Mouse (Mus musculus): ENCODE data around the gene Tspyl2.
"Not testable (repeated sequence)": the region's sequence is repeated elsewhere in the genome, so short reads cannot be mapped to it uniquely, and the experiment has no call there.

The Tspyl2 gene

DNA sequence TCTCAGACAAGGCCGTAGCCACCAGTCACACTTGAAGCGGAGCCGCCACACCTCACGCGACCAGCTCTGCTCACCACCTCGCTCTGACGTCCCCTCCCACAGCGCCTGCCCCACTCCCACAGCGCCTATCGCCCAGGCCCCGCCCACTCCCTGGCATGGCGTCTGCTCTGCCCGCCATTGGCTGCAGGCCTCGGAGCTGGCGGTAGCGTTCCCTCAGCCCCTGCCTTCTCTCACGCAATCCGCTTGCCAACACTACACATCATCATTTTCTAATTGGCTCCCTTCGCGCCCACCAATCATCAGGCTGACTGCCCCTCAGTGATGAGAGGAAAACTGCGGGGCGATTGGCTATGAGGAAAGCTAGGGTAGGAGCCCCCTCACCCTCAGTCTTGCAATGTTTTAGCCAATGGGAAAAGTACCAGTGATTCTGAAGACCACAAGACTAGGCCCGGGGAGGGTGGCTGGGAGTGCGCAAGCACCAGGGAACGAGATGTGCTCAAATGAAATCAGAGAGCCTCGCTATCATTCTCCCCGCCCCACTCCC, at the start of gene Tspyl2:
Gene Tspyl2, minus strand, starts transcription at position 68 of the 544 bp plus-strand sequence.
- DNase-seq, result peak; percentile 87 to 91

DNA sequence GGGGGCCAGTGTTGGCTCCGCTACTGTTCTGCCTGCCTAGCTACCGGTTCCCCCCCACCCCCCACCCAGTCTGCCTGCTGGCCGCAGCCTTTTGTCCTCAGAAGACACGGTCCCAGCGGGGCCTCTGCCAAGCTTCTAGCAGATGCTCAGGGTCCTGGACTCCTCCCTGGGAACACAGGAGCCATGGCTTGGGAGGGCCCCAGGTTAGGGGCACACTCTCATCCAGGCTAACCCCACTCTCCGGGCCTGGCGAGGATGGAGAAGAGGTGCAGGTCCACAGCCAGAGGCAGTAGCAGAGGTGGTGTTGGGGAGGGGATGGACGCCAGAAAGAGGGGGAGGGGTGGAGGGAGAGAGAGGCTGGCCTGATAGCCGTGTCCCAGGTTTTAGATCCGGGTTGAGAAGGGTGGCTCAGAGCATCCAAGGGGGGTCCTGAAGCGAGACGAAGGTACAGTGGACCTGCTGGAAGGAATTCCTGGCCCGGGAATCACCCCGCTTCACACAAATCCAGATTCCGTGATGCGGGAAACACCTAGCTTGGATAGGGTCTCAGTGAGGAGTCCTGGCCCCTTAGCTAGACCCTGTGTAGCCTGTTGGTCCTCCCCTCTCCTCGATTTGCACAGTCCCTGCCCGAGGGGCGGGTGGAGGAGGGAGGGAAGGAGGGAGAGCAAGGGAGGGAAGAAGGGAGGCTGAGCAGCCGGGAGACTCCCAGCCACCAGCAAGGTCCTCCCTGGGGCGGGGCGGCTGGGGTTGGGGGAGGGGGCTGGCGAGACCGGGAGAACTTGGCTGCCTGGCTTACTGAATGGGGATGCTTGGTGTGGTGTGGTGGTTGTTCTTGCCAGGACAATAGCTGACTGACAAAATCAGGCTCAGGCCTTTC, 26.4 kb upstream of the Tspyl2 start, which contains the start of gene Gpr173:
Gene Gpr173, minus strand, starts transcription at position 308 of the 877 bp plus-strand sequence.
- no peak for DNase-seq

GRCm38 (mm10) chrX:152368054-152368396, 25.8 kb upstream of the Tspyl2 start:
- DNase-seq, result no peak

DNA sequence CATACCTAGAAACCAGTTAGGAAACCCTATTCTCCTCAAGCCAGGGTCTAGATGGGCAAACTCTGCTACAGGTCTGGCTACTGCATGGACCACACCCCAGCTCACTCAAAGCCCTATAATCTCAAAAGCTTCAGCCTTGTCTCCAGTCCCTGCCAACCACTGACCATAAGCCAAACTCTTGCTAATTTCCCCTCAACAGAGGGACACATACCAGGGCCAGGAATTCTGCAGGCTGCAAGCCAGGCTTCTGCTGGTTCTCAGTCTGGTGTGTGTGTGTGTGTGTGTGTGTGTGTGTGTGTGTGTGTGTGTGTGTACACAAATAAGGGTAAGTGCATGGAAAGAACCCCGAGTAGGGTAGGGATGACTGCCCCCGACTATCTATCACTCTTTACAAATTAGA, 24.2 kb upstream of the Tspyl2 start:
- DNase-seq, result no peak

DNA sequence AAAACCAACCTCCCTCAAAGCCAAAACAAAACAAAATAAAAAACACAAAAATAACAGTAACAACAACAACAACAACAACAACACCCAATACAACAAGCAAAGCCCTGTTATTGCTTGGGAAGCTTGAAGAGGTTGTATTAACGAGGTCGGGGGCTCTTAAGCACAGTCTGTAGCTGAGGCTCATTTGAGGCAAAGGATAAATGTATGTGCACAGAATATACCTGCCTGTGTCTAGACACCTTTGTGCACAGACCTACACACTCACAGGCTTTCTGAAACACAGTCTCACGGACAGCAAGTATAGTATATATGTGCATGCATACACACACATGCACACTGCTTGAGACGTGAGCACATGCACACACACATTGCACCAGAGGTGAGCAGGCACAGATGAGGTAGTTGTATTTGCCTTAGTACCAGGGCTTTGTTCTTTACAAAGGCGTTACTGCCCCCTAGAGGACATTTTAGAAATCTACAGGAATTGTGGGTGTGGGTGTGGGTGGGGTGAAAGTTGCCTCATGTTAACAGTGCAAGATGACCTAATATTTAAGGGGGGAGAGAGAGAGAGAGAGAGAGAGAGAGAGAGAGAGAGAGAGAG, 10.4 kb upstream of the Tspyl2 start:
- DNase-seq, result no peak

DNA sequence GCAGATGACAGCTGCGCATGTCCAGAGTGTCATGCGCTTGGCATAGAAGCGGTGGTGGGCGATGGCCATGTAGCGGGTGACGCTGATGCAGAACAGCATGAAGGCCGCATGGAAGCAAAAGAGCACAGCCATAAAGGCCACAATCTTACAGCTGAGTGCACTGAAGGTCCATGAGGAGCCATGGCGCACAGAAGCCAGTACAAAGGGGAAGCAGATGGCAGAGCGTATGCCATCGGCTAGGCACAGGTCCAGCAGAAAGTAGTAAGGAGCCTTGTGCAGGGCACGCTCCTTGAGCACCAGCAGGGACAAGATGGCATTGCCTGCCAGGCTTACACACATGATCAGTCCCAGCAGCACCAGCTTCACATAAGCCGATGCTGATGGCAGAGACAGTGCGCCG, 4.8 kb upstream of the Tspyl2 start:
- no peak for DNase-seq

DNA sequence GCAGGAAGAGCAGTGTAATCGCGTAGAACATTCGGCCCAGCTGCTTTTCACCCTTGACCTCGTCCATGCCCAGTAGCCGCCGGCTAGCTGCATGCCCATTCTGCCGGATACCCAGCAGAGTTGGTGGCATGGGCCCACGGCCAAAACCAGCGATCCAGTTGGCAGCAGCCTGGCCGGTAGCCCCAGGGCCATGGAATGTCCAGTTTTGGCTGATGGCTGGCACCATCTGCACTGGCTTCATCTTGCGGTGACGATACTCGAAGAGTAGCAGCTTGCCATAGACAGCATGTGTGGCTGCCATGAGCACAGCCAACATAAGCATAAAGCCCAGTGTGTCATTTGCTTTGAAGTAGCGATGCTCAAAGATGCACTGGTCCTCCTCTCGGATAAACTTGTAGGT, 4.4 kb upstream of the Tspyl2 start:
- DNase-seq, result no peak

DNA sequence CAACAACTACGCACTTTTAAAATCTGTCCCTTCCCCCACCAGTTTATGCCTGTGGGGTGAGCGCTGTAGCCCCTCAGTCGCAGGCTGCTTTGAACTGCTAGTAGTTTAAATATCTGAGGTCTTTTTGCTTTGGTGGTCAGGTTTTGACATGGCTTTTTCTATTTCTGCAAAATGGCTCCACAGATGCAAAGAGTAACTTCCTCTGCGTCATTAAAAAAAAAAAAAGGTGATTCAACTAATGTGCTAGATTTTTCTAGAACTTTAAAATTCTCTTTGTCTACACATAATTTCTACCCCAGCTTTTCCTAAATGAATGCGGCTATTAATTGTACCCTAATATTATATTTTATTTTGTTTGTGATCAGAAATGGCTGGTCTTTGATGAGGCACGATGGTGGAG, 678 bp upstream of the Tspyl2 start:
- no peak for DNase-seq

GRCm38 (mm10) chrX:152341496-152341895, 729 bp downstream of the Tspyl2 start:
- DNase-seq, result no peak

DNA sequence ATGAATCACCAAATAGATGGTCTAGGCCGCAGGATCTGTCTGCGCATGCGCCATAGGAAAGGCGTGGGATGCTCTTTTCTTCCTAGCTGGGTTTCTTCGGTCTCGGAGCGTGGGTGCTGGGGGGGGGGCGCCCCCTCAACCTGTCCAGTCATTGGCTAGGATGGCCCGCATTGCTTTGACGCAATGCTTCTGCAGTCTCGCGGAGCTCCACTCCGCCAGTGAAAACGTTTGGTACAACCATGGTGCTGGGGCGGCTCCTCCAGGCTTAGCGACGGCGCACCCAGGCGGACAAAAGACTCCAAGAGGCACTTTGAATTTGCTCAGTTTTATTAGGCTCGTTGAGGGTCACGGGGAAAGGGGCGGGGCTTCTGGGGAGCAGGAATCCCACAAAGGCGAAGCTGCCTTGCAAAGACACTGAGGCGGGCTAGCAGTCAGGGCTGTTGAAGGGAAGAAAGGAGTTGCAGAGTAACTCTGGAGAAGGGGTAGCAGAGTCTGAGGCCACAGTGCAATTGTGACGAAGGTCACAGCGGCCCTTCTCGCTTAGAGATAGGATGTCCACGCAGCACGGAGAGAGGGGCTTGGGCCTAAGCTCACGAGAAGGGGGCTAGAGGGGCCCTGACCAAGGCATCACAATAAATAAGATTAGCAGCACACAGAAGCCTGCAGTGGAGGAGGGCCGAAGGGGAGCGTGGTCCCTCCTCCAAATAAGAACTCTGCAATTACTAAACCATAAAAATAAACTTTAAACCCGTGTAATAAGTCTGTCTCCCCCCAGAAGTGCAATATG, 5.5 kb downstream of the Tspyl2 start:
- DNase-seq, result peak; percentile 65 to 68

GRCm38 (mm10) chrX:152336123-152336522, 6.1 kb downstream of the Tspyl2 start:
- DNase-seq, result not testable (repeated sequence)

DNA sequence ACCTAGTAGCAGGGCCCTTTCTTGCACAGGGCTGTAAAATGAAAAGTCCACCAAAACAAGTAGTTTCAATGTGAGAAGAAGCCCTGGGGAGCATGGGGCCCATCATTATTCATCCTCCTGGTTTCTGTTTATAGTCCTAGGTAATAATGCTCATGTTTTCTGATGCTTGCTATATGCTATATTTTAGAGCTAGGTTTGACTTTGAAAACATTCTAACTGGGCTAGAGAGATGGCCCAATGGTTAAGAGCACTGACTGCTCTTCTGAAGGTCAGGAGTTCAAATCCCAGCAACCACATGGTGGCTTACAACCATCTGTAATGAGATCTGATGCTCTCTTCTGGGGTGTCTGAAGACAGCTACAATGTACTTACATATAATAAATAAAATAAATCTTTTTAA, 12.8 kb downstream of the Tspyl2 start:
- DNase-seq, result not testable (repeated sequence)

DNA sequence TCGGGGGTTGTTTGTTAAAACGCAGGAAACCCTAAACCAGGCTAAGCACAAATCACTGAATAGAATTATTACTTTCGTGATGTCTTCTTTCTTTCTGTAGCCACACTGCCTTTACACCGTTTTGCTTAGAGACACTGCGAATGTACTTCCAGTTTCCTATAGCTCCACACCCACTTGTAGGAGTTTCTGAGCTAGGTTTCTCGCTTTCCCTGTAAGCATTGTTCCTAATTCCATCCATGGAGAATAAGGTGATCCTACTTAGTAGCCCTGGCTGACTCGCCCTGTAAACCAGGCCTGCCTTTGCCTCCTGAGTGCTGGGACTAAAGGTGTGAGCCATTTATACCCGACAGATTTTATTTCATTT, 14.6 kb downstream of the Tspyl2 start:
- no peak for DNase-seq

GRCm38 (mm10) chrX:152326996-152327688, 15.1 kb downstream of the Tspyl2 start, which contains the start of gene Kantr:
Kantr (minus strand) TSS chrX:152327495.
- DNase-seq, result peak; percentile 37 to 69

DNA sequence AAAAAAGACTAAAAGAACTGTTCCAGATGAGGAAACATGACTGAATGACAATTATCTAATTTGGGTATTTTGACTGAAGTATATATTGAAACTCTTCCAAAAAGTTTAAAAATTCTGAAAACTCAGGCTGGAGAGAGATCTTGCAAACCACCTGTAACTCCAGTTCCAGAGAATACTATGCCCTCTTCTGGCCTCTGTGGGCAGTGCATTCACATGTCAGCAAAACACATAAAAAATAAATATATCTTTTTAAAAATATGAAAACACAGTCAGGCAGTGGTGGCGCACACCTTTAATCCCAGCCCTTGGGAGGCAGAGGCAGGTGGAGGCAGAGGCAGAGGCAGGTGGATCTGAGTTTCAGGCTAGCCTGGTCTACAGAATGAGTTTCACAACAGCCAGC, 18.6 kb downstream of the Tspyl2 start:
- no peak for DNase-seq

DNA sequence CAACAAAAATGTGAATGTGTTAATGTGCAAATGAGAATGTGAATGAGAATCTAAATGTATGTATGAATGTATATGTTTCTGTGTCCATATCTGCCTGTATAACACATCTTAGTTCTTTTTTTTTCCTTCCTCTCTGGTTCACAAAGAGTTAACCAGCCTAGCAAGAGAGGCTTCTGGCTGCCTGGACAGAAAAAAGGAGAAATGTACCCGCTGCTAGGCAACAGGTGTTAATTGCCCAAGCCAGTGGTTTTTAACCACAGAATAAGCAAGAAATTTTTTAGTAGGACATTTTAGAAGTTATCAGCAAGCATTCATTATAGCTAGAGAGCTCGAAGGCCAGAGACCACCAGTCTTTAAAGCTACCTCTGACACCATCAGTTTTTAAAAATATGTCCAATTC, 19.4 kb downstream of the Tspyl2 start:
- DNase-seq, result no peak

- DNase-seq, result no peak
These were observed 21.7 kb downstream of the Tspyl2 start for GRCm38 (mm10) chrX:152320535-152320934.

DNA sequence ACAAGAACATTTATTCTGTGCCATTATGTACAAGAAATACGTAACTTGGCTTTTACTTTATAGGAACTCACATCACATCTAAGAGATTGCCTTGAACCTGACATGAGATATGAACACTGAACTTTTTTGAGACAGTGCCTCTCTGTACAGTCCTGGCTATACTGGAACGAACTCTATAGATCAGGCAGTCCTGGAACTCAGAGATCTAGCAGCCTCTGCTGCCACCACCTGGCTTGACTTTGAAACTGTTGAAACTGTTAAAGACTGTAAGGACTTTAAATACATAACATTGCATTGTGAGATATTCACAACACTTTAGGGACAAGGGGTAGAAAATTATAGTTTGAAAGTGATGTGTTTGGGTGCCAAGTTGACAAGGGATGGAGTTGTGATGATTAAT, 34.3 kb downstream of the Tspyl2 start:
- no peak for DNase-seq

DNA sequence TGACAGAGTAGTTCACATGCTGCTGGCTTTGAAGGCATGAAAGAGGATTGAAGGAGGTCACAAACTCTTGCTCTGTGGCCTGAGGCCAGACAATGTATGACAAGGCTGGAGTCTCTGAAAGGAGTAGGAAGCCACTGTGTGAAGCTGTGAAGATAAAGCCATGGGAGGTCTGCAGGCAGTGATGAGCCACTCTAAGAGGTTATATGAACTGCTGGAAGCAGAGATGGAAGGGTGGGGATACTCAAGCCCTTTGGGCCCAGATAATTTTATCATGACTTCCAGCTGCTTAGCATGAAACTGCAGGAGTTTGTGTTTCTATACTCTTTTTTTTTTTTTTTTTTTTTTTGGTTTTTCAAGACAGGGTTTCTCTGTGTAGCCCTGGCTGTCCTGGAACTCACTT, 34.9 kb downstream of the Tspyl2 start:
- DNase-seq, result no peak

GRCm38 (mm10) chrX:152306224-152306623, 36.0 kb downstream of the Tspyl2 start:
- no peak for DNase-seq

- not testable (repeated sequence) for DNase-seq
These were observed 55.2 kb downstream of the Tspyl2 start for GRCm38 (mm10) chrX:152287026-152287425.
